Mouse (Mus musculus) limb, embryonic 11.5 days (tissue): ENCODE results near the gene Kirrel3. TPM values are rescaled to one million over a fixed set of nuclear protein-coding genes. Genes with fewer than 3 reads are reported as not detected.
A peak's percentile ranks its signal among the peaks of the same experiment; 100 is the strongest.

ENCODE experiments used
- ATAC-seq: fragments of 200-750 bp; cut with Nextera tagmentation; 2 replicates; pipeline ENCODE4 v1.8.0; 2017; ENCODE audit warnings: low read depth; ENCODE audit not compliant: insufficient number of reproducible peaks, low FRiP score, low TSS enrichment
- DNase-seq: peaks from one replicate; pipeline ENCODE4 v3.0.0-alpha.2; 2015; ENCODE audit warnings: low spot score
- H3K27ac ChIP-seq: fragments of 300-500 bp; sonication (generic); replicated peaks from 2 replicates; pipeline ENCODE4 v1.5.1; 2014; ENCODE audit warnings: low read depth, mild to moderate bottlenecking, low read length
- H3K27me3 ChIP-seq: fragments of 300-500 bp; sonication (generic); 2 replicates; pipeline ENCODE4 v1.6.1; 2014; ENCODE audit warnings: mild to moderate bottlenecking, low read length, mixed read lengths; ENCODE audit not compliant: control insufficient read depth, insufficient read depth
- H3K36me3 ChIP-seq: fragments of 300-500 bp; sonication (generic); 2 replicates; pipeline ENCODE4 v1.6.1; 2014; ENCODE audit warnings: mild to moderate bottlenecking, low read length, moderate library complexity, mixed read lengths; ENCODE audit not compliant: control insufficient read depth, insufficient read depth
- H3K4me1 ChIP-seq: fragments of 300-500 bp; sonication (generic); 2 replicates; pipeline ENCODE4 v1.6.1; 2014; ENCODE audit warnings: low read length, mixed read lengths; ENCODE audit not compliant: control insufficient read depth, insufficient read depth
- H3K4me2 ChIP-seq: fragments of 300-500 bp; sonication (generic); 2 replicates; pipeline ENCODE4 v1.6.1; 2014; ENCODE audit warnings: low read depth, mild to moderate bottlenecking, moderate library complexity; ENCODE audit not compliant: severe bottlenecking
- H3K4me3 ChIP-seq: fragments of 300-500 bp; sonication (generic); 2 replicates; pipeline ENCODE4 v1.5.1; 2014; ENCODE audit warnings: low read depth, low read length
- H3K9ac ChIP-seq: fragments of 300-500 bp; sonication (generic); 2 replicates; pipeline ENCODE4 v1.6.1; 2014; ENCODE audit warnings: mild to moderate bottlenecking, low read length
- H3K9me3 ChIP-seq: fragments of 300-500 bp; sonication (generic); 2 replicates; pipeline ENCODE4 v1.6.1; 2016; ENCODE audit warnings: low read length; ENCODE audit not compliant: control insufficient read depth
- WGBS: fragments of 180-500 bp; shearing (Covaris S2); extraction: QIAGEN DNeasy Blood & Tissue Kit; methylation state at CpG from one replicate; pipeline ENCODE4 v1.1.7; 2014; 5-methylcytosine and 5-hydroxymethylcytosine counted together
- polyA plus RNA-seq: library from polyadenylated mRNA; unstranded; fragments of >200 nt; fragmentation: Nextera tagmentation; extraction: Ambion mirVana; gene quantifications from 2 replicates; pipeline ENCODE4 v1.2.1, GENCODE M21; 2014

Gene Kirrel3
- polyA plus RNA-seq, 1 experiment from 2014 or later: 2.6 TPM

GRCm38 (mm10) chr9:35038922-35039586, 553.4 kb downstream of the Kirrel3 start:
- DNase-seq (no peak), ATAC-seq (no peak)

GRCm38 (mm10) chr9:35039846-35040245, 554.2 kb downstream of the Kirrel3 start:
- H3K4me2 ChIP-seq: no peak overlapping the region
- H3K27me3 ChIP-seq: no peaks in the 10 kb centered on the region
- 69% methylated on average over 5 of the region's 5 CpGs for WGBS
- DNase-seq: no peak
- H3K36me3 ChIP-seq: no peaks in the 10 kb centered on the region
- H3K4me3 ChIP-seq: no peak overlapping the region
- no peaks in the 10 kb centered on the region for H3K9me3 ChIP-seq
- no peak overlapping the region for H3K9ac ChIP-seq
- no peak overlapping the region for H3K27ac ChIP-seq
- no peak for ATAC-seq
- H3K4me1 ChIP-seq: peaks cover 13% of the 10 kb centered on the region

More at GRCm38 (mm10) chr9:35038922-35039586, 553.4 kb downstream of the Kirrel3 start:
- no peak overlapping the region for H3K4me3 ChIP-seq
- 78% methylated on average over 7 of the region's 7 CpGs for WGBS
- no peaks in the 10 kb centered on the region for H3K36me3 ChIP-seq
- no peak overlapping the region for H3K9ac ChIP-seq
- no peaks in the 10 kb centered on the region for H3K9me3 ChIP-seq
- H3K27me3 ChIP-seq: no peaks in the 10 kb centered on the region
- H3K27ac ChIP-seq: no peak overlapping the region
- H3K4me2 ChIP-seq: no peak overlapping the region
- peaks cover 5% of the 10 kb centered on the region; the same call in 1 of the 2 replicates for H3K4me1 ChIP-seq

DNA sequence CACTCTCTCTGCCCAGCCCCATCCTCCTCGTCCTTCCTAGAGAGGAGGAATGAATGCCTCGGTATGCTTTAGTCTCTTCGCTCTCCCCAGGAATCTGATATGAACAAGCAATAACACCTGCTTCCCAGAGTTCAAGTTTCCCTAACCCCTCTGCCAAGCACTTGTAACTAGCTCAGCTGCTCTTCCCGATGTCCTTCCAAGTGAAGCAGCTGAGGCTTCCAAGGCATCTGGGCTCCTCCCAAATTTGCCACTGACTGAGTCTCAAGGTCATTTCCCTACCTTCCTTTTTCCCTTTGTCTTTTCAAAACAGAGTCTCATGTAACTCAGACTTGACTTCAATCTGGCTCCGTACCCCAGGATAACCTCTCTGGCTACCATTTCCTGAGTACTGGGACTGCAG, 555.8 kb downstream of the Kirrel3 start:
- ATAC-seq: no peak
- Histone ChIP-seq H3K9me3 (no peaks in the 10 kb centered on the region), H3K9ac (no peak overlapping the region), H3K36me3 (no peaks in the 10 kb centered on the region), H3K4me1 (peaks cover 15% of the 10 kb centered on the region), H3K4me2 (no peak overlapping the region), H3K4me3 (no peak overlapping the region), H3K27me3 (no peaks in the 10 kb centered on the region), H3K27ac (no peak overlapping the region)
- DNase-seq: no peak
- WGBS: 77% methylated on average over 5 of the region's 5 CpGs

DNA sequence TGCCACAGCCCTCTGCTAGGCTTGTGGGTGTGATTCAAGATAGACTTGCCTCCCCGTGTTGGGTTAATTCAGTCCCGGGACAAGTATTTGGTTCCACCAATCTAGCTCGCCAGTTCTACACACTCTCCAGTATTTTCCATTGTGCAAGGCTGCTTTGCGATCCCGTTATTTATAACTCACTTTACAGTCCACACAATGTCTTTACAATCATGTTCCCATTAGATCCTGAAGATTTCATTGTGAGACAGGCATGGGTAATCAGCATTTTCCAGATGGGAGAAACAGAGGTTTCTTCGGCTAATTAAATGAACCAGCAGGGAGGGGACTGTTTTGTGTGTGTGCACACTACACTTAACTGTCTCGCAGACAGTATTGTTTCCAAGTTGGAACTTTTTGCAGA, 557.9 kb downstream of the Kirrel3 start:
- Histone ChIP-seq H3K27me3 (no peaks in the 10 kb centered on the region), H3K4me1 (peaks cover 15% of the 10 kb centered on the region), H3K27ac (no peak overlapping the region), H3K36me3 (no peaks in the 10 kb centered on the region), H3K9me3 (no peaks in the 10 kb centered on the region), H3K4me2 (no peak overlapping the region), H3K9ac (no peak overlapping the region), H3K4me3 (no peak overlapping the region)
- DNase-seq (no peak), ATAC-seq (no peak)
- WGBS: 60% methylated on average over 7 of the region's 7 CpGs

DNA sequence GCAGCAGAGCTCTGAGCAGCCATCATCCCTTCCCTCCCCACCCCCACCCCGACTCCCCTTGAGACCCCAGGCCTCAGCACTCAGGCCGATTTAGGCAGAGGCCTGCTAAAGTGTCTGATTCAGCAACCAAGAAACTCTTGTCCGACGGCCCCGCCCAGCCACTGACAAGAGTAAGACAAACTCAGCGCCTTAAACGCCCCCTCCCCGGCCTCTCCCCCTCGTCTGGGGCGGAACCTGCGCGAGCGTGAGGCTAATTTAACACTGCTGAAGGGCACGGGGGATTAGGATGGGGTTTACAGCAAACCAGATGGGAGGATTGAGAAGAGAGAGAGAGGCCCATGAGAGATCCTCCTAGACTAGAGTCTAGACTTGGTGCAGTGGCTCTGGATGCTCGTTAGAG, 558.8 kb downstream of the Kirrel3 start:
- H3K4me3 ChIP-seq: no peak overlapping the region

GRCm38 (mm10) chr9:35045031-35045531, 559.4 kb downstream of the Kirrel3 start:
- H3K4me3 ChIP-seq: no peak overlapping the region
- H3K4me2 ChIP-seq: no peak overlapping the region
- 58% methylated on average over 11 of the region's 11 CpGs for WGBS
- no peak overlapping the region for H3K9ac ChIP-seq
- no peak for ATAC-seq
- no peak overlapping the region; the same call in 1 of the 2 replicates for H3K27ac ChIP-seq
- peaks cover 15% of the 10 kb centered on the region for H3K4me1 ChIP-seq
- 0 out of 2 replicates have a peak, but pooled peaks cover 4% of the 10 kb centered on the region for H3K36me3 ChIP-seq
- no peaks in the 10 kb centered on the region for H3K9me3 ChIP-seq
- no peaks in the 10 kb centered on the region for H3K27me3 ChIP-seq
- DNase-seq: no peak

More for the DNA sequence above, 558.8 kb downstream of the Kirrel3 start:
- Histone ChIP-seq H3K4me2 (no peak overlapping the region), H3K9ac (peak overlapping the region; percentile 40; the same call in 1 of the 2 replicates), H3K27me3 (no peaks in the 10 kb centered on the region), H3K4me1 (peaks cover 15% of the 10 kb centered on the region), H3K27ac (no peak overlapping the region; the same call in 1 of the 2 replicates), H3K9me3 (no peaks in the 10 kb centered on the region), H3K36me3 (0 out of 2 replicates have a peak, but pooled peaks cover 3% of the 10 kb centered on the region)
- WGBS: 5% methylated on average over 15 of the region's 15 CpGs
- DNase-seq: peak; percentile 76
- peak; percentile 32; the same call in 1 of the 2 replicates for ATAC-seq

DNA sequence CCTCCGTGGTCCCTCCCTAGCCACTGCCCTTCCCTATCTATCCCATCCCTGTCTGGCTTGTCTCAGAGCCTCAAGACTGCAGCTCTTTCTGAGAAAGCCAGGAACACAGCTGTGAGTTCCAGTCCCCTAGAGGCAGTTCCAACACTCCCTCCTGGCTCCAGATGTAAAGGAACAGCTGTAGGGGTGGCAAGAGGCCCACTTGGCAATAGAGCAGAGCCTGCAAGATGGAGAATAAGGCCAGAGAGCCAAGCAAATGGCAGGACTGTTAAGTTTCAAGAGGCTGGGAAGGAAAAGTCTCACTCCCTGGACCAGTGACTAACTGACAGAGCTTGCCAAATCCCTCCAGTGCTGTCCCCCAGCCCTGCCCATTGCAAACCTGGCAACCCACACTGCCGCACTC, 560.1 kb downstream of the Kirrel3 start:
- H3K4me1 ChIP-seq: peaks cover 15% of the 10 kb centered on the region
- no peaks in the 10 kb centered on the region for H3K9me3 ChIP-seq
- H3K4me3 ChIP-seq: no peak overlapping the region
- H3K9ac ChIP-seq: no peak overlapping the region
- 0 out of 2 replicates have a peak, but pooled peaks cover 4% of the 10 kb centered on the region for H3K36me3 ChIP-seq
- H3K4me2 ChIP-seq: no peak overlapping the region
- H3K27me3 ChIP-seq: no peaks in the 10 kb centered on the region
- no peak overlapping the region for H3K27ac ChIP-seq
- 80% methylated on average over 2 of the region's 2 CpGs for WGBS
- DNase-seq: no peak
- no peak for ATAC-seq

DNA sequence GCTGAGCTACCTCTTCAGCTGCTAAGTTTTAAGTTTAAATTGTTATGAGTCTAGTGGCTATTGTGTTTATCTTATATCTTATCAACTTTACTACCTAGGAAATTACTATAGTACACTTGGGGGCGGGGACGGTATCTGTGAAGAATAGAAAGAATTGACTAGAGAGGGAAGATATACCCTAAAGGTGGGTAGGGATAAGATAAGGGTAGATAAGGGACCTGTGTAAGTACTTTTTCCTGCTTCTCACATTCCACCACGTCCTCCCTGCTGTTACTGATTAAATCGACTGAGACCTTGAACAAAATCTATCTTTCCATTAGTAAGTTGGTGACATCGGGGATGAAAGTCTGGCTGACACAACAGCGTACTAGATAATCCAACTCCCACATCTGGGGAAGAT, 562.8 kb downstream of the Kirrel3 start:
- Histone ChIP-seq H3K4me2 (no peak overlapping the region), H3K36me3 (peaks cover 7% of the 10 kb centered on the region; the same call in 1 of the 2 replicates), H3K4me3 (no peak overlapping the region), H3K27me3 (no peaks in the 10 kb centered on the region), H3K4me1 (peaks cover 13% of the 10 kb centered on the region), H3K9me3 (no peaks in the 10 kb centered on the region), H3K27ac (no peak overlapping the region), H3K9ac (no peak overlapping the region)
- no peak for ATAC-seq
- DNase-seq: no peak
- 79% methylated on average over 6 of the region's 6 CpGs for WGBS
